Mouse (Mus musculus) limb, embryonic 15.5 days (tissue): ENCODE measurements around the gene Fam19a5. TPM values are rescaled to one million over a fixed set of nuclear protein-coding genes. Genes with fewer than 3 reads are reported as not detected.

Source experiments
- ATAC-seq: fragments of 200-750 bp; cut with Nextera tagmentation; 2 replicates; pipeline ENCODE4 v1.8.0; 2017; ENCODE audit warnings: low read depth, moderate TSS enrichment; ENCODE audit not compliant: insufficient number of reproducible peaks, low FRiP score, low TSS enrichment
- H3K27ac ChIP-seq: fragments of 300-500 bp; sonication (generic); 2 replicates; pipeline ENCODE4 v1.5.1; 2015; ENCODE audit warnings: moderate library complexity, mild to moderate bottlenecking, inconsistent platforms
- H3K27me3 ChIP-seq: fragments of 300-500 bp; sonication (generic); 2 replicates; pipeline ENCODE4 v1.6.1; 2015; ENCODE audit warnings: inconsistent platforms
- H3K36me3 ChIP-seq: fragments of 300-500 bp; sonication (generic); 2 replicates; pipeline ENCODE4 v1.6.1; 2015; ENCODE audit warnings: inconsistent platforms
- H3K4me1 ChIP-seq: fragments of 300-500 bp; sonication (generic); 2 replicates; pipeline ENCODE4 v1.6.1; 2015; ENCODE audit warnings: inconsistent platforms
- H3K4me2 ChIP-seq: fragments of 300-500 bp; sonication (generic); 2 replicates; pipeline ENCODE4 v1.6.1; 2015; ENCODE audit warnings: mild to moderate bottlenecking, inconsistent platforms
- H3K4me3 ChIP-seq: fragments of 300-500 bp; sonication (generic); 2 replicates; pipeline ENCODE4 v1.5.1; 2015; ENCODE audit warnings: mild to moderate bottlenecking, inconsistent platforms
- H3K9ac ChIP-seq: fragments of 300-500 bp; sonication (generic); 2 replicates; pipeline ENCODE4 v1.6.1; 2015; ENCODE audit warnings: inconsistent platforms
- H3K9me3 ChIP-seq: fragments of 300-500 bp; sonication (generic); 2 replicates; pipeline ENCODE4 v1.6.1; 2016; ENCODE audit warnings: inconsistent platforms
- WGBS: fragments of 180-500 bp; shearing (Covaris S2); methylation state at CpG from one replicate; pipeline ENCODE4 v1.1.7; 2015; 5-methylcytosine and 5-hydroxymethylcytosine counted together
- polyA plus RNA-seq: library from polyadenylated mRNA; unstranded; fragments of >200 nt; fragmentation: Nextera tagmentation; extraction: Ambion mirVana; gene quantifications from 2 replicates; pipeline ENCODE4 v1.2.1, GENCODE M21; 2015

The Fam19a5 gene
- polyA plus RNA-seq, 1 experiment from 2014 or later = 3.0 TPM

GRCm38 (mm10) chr15:87646313-87647061, 102.4 kb downstream of the Fam19a5 start:
- no peak for ATAC-seq
- Histone ChIP-seq H3K4me2 (no peak overlapping the region), H3K27ac (no peak overlapping the region), H3K4me1 (no peaks in the 10 kb centered on the region), H3K9ac (no peak overlapping the region), H3K4me3 (no peak overlapping the region), H3K36me3 (no peaks in the 10 kb centered on the region), H3K27me3 (no peaks in the 10 kb centered on the region), H3K9me3 (no peaks in the 10 kb centered on the region)
- 61% methylated on average over 5 of the region's 5 CpGs for WGBS

- Histone ChIP-seq H3K4me2 (no peak overlapping the region), H3K4me1 (no peaks in the 10 kb centered on the region), H3K27ac (no peak overlapping the region), H3K36me3 (no peaks in the 10 kb centered on the region), H3K4me3 (no peak overlapping the region), H3K9ac (no peak overlapping the region), H3K27me3 (0 out of 2 replicates have a peak, but pooled peaks cover 5% of the 10 kb centered on the region), H3K9me3 (no peaks in the 10 kb centered on the region)
- WGBS = 70% methylated on average over 2 of the region's 2 CpGs
- ATAC-seq = no peak
Measured at GRCm38 (mm10) chr15:87649651-87650050, 105.6 kb downstream of the Fam19a5 start.

- H3K27me3 ChIP-seq = peaks cover 16% of the 10 kb centered on the region
- H3K36me3 ChIP-seq = no peaks in the 10 kb centered on the region
- 73% methylated on average over 6 of the region's 6 CpGs for WGBS
- peaks cover 9% of the 10 kb centered on the region; the same call in 1 of the 2 replicates for H3K4me1 ChIP-seq
- H3K27ac ChIP-seq = no peak overlapping the region
- ATAC-seq = no peak
- H3K4me2 ChIP-seq = no peak overlapping the region
- no peak overlapping the region for H3K4me3 ChIP-seq
- H3K9ac ChIP-seq = no peak overlapping the region
- H3K9me3 ChIP-seq = no peaks in the 10 kb centered on the region
Measured at GRCm38 (mm10) chr15:87654551-87654950, 110.5 kb downstream of the Fam19a5 start.

- WGBS = 23% methylated on average over 20 of the region's 20 CpGs
- H3K27me3 ChIP-seq = peaks cover 16% of the 10 kb centered on the region
- H3K36me3 ChIP-seq = no peaks in the 10 kb centered on the region
- no peak overlapping the region for H3K4me3 ChIP-seq
- H3K4me2 ChIP-seq = no peak overlapping the region
- H3K4me1 ChIP-seq = peaks cover 9% of the 10 kb centered on the region; the same call in 1 of the 2 replicates
- no peaks in the 10 kb centered on the region for H3K9me3 ChIP-seq
- no peak overlapping the region for H3K9ac ChIP-seq
- ATAC-seq = no peak
- no peak overlapping the region for H3K27ac ChIP-seq
Measured at GRCm38 (mm10) chr15:87656496-87657155, 112.5 kb downstream of the Fam19a5 start.

GRCm38 (mm10) chr15:87659729-87660128, 115.6 kb downstream of the Fam19a5 start:
- Histone ChIP-seq H3K9me3 (no peaks in the 10 kb centered on the region), H3K27ac (no peak overlapping the region), H3K27me3 (peaks cover 11% of the 10 kb centered on the region), H3K36me3 (no peaks in the 10 kb centered on the region), H3K9ac (no peak overlapping the region), H3K4me1 (peaks cover 9% of the 10 kb centered on the region; the same call in 1 of the 2 replicates), H3K4me3 (no peak overlapping the region), H3K4me2 (no peak overlapping the region)
- WGBS = 85% methylated on average over 6 of the region's 6 CpGs
- no peak for ATAC-seq

GRCm38 (mm10) chr15:87661954-87662353, 117.9 kb downstream of the Fam19a5 start:
- 81% methylated on average over 7 of the region's 7 CpGs for WGBS
- H3K36me3 ChIP-seq = no peaks in the 10 kb centered on the region
- H3K27me3 ChIP-seq = peaks cover 5% of the 10 kb centered on the region; the same call in 1 of the 2 replicates
- H3K4me3 ChIP-seq = no peak overlapping the region
- no peaks in the 10 kb centered on the region for H3K9me3 ChIP-seq
- no peak overlapping the region for H3K4me2 ChIP-seq
- no peak overlapping the region for H3K9ac ChIP-seq
- no peaks in the 10 kb centered on the region for H3K4me1 ChIP-seq
- no peak overlapping the region for H3K27ac ChIP-seq
- no peak for ATAC-seq

GRCm38 (mm10) chr15:87666041-87666750, 122.1 kb downstream of the Fam19a5 start:
- H3K27me3 ChIP-seq = no peaks in the 10 kb centered on the region; the same call in 1 of the 2 replicates
- H3K4me2 ChIP-seq = no peak overlapping the region
- H3K4me1 ChIP-seq = no peaks in the 10 kb centered on the region
- no peak overlapping the region for H3K9ac ChIP-seq
- no peaks in the 10 kb centered on the region for H3K9me3 ChIP-seq
- H3K27ac ChIP-seq = no peak overlapping the region
- H3K36me3 ChIP-seq = no peaks in the 10 kb centered on the region
- 80% methylated on average over 13 of the region's 13 CpGs for WGBS
- ATAC-seq = no peak
- no peak overlapping the region for H3K4me3 ChIP-seq

- H3K36me3 ChIP-seq = no peaks in the 10 kb centered on the region
- no peak for ATAC-seq
- WGBS = 82% methylated on average over 7 of the region's 7 CpGs
- no peak overlapping the region for H3K4me2 ChIP-seq
- no peak overlapping the region for H3K9ac ChIP-seq
- H3K9me3 ChIP-seq = no peaks in the 10 kb centered on the region
- H3K4me1 ChIP-seq = no peaks in the 10 kb centered on the region
- H3K27ac ChIP-seq = no peak overlapping the region
- H3K4me3 ChIP-seq = no peak overlapping the region
- H3K27me3 ChIP-seq = no peaks in the 10 kb centered on the region; the same call in 1 of the 2 replicates
Measured at GRCm38 (mm10) chr15:87667416-87667815, 123.3 kb downstream of the Fam19a5 start.

GRCm38 (mm10) chr15:87668112-87668511, 124.0 kb downstream of the Fam19a5 start:
- Histone ChIP-seq H3K4me3 (no peak overlapping the region), H3K9me3 (no peaks in the 10 kb centered on the region), H3K9ac (no peak overlapping the region), H3K4me2 (no peak overlapping the region), H3K27ac (no peak overlapping the region), H3K4me1 (no peaks in the 10 kb centered on the region), H3K27me3 (no peaks in the 10 kb centered on the region; the same call in 1 of the 2 replicates), H3K36me3 (no peaks in the 10 kb centered on the region)
- 73% methylated on average over 5 of the region's 5 CpGs for WGBS
- no peak for ATAC-seq

- Histone ChIP-seq H3K9me3 (no peaks in the 10 kb centered on the region), H3K9ac (no peak overlapping the region), H3K4me3 (no peak overlapping the region), H3K4me1 (no peaks in the 10 kb centered on the region), H3K27me3 (no peaks in the 10 kb centered on the region; the same call in 1 of the 2 replicates), H3K36me3 (no peaks in the 10 kb centered on the region), H3K4me2 (no peak overlapping the region), H3K27ac (no peak overlapping the region)
- 41% methylated on average over 9 of the region's 9 CpGs for WGBS
- ATAC-seq = no peak
Measured at GRCm38 (mm10) chr15:87671929-87672328, 127.8 kb downstream of the Fam19a5 start.

GRCm38 (mm10) chr15:87678711-87679110, 134.6 kb downstream of the Fam19a5 start:
- WGBS = 40% methylated on average over 6 of the region's 6 CpGs

GRCm38 (mm10) chr15:87682410-87682809, 138.3 kb downstream of the Fam19a5 start:
- no peak for ATAC-seq
- WGBS = 48% methylated on average over 3 of the region's 3 CpGs
- no peaks in the 10 kb centered on the region; the same call in 1 of the 2 replicates for H3K27me3 ChIP-seq
- no peak overlapping the region for H3K9ac ChIP-seq
- H3K4me2 ChIP-seq = no peak overlapping the region
- no peaks in the 10 kb centered on the region for H3K9me3 ChIP-seq
- no peaks in the 10 kb centered on the region for H3K36me3 ChIP-seq
- H3K27ac ChIP-seq = no peak overlapping the region
- peaks cover 6% of the 10 kb centered on the region for H3K4me1 ChIP-seq
- no peak overlapping the region for H3K4me3 ChIP-seq

More at GRCm38 (mm10) chr15:87678711-87679110, 134.6 kb downstream of the Fam19a5 start:
- Histone ChIP-seq H3K4me3 (no peak overlapping the region), H3K4me2 (no peak overlapping the region), H3K27me3 (no peaks in the 10 kb centered on the region; the same call in 1 of the 2 replicates), H3K36me3 (no peaks in the 10 kb centered on the region), H3K4me1 (no peaks in the 10 kb centered on the region), H3K9ac (no peak overlapping the region), H3K27ac (no peak overlapping the region), H3K9me3 (no peaks in the 10 kb centered on the region)
- ATAC-seq = no peak
